Mouse (Mus musculus): Measurements from ENCODE around the gene Orc5. TPM values are rescaled to one million over a fixed set of nuclear protein-coding genes. Genes with fewer than 3 reads are reported as not detected.
A peak's percentile ranks its signal among the peaks of the same experiment; 100 is the strongest.

Gene Orc5
- total RNA-seq (2017): 20.5 and 22.0 TPM in 2 replicates

DNA sequence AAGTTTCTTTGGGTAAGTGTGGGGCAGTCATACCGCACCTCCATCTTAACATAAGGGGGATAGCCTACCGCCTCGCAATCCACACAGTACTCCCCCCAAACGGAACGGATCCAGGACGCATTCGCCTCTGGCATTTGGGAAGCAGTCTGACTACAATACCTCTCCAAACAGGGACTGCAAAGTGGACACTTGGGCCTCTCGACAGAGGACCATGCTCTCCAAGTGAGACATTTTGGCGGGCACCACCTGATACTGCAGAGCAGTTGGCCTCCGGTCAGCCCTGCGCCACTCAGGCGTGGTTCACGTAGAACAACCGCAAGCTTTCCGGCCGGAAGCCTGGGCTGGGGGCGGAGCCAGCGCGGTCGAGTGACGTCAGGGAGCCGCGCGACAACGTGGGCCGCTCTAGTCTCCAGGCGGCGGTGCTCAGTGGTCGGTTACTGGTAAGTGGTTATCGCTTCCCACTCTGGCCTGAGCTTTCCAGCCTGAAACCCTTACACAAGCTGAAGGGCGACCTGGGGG lies at the start of gene Orc5:
TSS of gene Orc5 (minus strand) at position 397 of the 519 bp plus-strand sequence.
- peak; percentile 97 for ATAC-seq (ENCODE audit: extremely low read depth, insufficient number of reproducible peaks, low FRiP score, poor library complexity, severe bottlenecking)

DNA sequence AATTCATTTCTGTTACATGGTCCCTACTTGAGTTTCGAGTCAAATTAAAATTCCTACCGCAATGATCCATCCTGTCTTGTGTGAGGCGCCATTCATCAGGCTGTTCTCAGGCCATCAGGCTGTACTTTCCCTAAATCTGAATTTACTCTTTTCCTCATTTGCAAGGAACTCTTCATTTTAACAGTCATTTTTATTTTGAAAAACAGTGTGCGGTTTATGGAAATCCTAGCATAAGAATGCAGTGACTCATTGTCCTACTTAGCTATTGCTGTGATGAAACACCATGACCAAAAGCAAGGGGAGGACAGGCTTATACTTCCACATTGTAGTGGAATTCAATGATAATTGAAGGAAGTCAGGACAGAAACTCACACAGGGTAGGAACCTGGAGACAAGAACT lies 46.8 kb upstream of the Orc5 start:
- no peak for ATAC-seq (ENCODE audit: extremely low read depth, insufficient number of reproducible peaks, low FRiP score, poor library complexity, severe bottlenecking)

GRCm38 (mm10) chr5:22589370-22589966 lies 39.2 kb upstream of the Orc5 start:
- no peak for ATAC-seq (ENCODE audit: extremely low read depth, insufficient number of reproducible peaks, low FRiP score, poor library complexity, severe bottlenecking)

GRCm38 (mm10) chr5:22587492-22587891 lies 37.3 kb upstream of the Orc5 start:
- no peak for ATAC-seq (ENCODE audit: extremely low read depth, insufficient number of reproducible peaks, low FRiP score, poor library complexity, severe bottlenecking)

- no peak for ATAC-seq (ENCODE audit: extremely low read depth, insufficient number of reproducible peaks, low FRiP score, poor library complexity, severe bottlenecking)
These were observed 34.3 kb upstream of the Orc5 start for GRCm38 (mm10) chr5:22584556-22584955.

DNA sequence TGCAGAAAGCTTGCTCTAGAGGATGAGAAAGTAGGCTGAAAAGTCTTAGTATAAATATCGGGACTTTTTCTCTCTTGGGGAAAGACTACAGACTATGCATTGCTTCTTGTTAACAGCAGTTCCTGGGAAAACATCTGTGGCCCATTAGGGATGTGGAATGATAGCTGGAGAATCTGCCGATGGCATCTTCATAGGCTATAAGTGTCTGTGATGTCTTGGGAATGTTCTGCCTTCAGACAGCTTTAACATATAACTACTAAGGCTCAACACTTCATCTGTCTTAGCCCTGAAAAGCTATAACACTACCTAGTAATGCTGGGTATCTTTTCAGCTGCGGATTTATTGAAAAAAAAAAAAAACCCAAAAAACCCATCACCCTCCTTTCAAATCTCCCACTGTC lies 27.8 kb upstream of the Orc5 start:
- no peak for ATAC-seq (ENCODE audit: extremely low read depth, insufficient number of reproducible peaks, low FRiP score, poor library complexity, severe bottlenecking)

- ATAC-seq (ENCODE audit: extremely low read depth, insufficient number of reproducible peaks, low FRiP score, poor library complexity, severe bottlenecking): no peak
These were observed 24.5 kb upstream of the Orc5 start for GRCm38 (mm10) chr5:22574751-22575150.

DNA sequence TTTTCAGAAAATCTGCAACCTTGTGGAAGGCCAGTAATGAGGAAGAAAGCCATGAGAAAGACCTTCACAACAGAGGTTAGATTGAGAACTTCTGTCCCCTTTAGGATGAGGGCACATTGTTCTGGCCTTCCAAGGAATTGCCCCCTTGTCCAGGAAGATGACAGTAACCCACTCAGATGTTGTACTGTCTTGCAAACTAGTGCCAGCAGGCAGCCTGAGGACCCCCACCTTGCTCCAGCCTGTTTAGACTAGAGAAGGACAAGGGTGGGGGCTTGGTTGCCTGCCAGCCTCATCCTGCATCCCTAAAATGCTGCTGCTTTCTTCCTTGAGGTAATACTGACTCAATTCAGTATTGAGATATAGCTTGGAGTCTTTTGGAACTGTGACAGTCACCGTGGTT lies 23.9 kb upstream of the Orc5 start:
- no peak for ATAC-seq (ENCODE audit: extremely low read depth, insufficient number of reproducible peaks, low FRiP score, poor library complexity, severe bottlenecking)

DNA sequence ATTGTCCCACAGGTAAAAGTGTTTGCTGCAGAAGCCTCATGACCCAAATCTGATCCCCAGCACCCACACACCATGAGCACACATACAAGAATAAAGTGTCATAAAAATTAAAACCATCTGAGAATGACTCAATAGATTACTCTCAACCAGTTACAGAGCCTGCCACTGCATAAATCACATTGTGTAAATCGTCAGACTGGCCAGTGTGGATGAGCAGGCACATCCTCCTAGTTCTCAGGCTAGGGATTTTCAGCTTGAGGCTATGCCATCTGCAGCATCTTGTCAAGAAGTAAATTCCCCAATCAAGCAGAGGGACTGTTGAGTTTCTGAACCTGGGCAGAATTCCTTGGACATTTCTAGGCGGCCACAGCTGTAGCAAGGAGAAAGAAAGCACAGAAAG lies 23.5 kb upstream of the Orc5 start:
- no peak for ATAC-seq (ENCODE audit: extremely low read depth, insufficient number of reproducible peaks, low FRiP score, poor library complexity, severe bottlenecking)

DNA sequence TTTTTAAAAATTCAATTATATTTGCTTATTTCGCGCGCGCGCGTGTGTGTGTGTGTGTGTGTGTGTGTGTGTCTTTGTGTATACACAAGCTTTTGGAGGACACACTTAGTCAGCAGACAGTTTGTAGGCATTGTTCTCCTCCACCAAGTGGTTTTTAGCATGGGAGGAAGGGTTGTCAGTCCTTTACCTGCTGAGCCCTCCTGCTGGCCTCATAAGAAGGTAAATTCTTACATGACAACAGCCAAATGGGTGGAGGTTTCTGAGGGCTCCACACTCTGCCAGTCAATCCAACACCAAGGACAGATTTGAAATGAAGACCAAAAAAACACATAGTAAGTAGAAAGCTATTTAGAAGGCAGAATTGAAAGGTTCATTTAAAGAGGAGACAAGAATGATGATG lies 22.7 kb upstream of the Orc5 start:
- ATAC-seq (ENCODE audit: extremely low read depth, insufficient number of reproducible peaks, low FRiP score, poor library complexity, severe bottlenecking): no peak

- ATAC-seq (ENCODE audit: extremely low read depth, insufficient number of reproducible peaks, low FRiP score, poor library complexity, severe bottlenecking): no peak
These were observed 22.2 kb upstream of the Orc5 start for GRCm38 (mm10) chr5:22572456-22572855.

DNA sequence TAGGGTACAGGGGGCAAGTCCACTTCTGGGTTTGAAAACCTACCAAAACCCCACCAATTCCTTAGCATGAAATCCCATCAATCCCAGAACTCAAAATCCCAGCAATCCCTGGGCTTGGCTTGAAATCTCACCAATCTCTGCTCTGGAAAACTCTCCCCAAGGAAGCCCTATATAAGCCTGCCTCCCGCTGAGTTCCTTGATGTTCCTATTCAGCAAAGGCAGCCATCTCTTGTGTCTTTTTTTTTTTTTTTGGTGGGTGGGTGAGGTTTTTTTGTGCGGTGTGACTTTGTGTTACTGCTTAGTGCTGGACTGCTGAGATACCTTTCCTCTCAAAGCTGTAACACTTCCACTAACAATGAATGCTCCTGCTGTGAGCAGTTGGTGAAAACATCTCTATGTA lies 15.5 kb upstream of the Orc5 start:
- ATAC-seq (ENCODE audit: extremely low read depth, insufficient number of reproducible peaks, low FRiP score, poor library complexity, severe bottlenecking): no peak

GRCm38 (mm10) chr5:22559801-22560200 lies 9.6 kb upstream of the Orc5 start:
- no peak for ATAC-seq (ENCODE audit: extremely low read depth, insufficient number of reproducible peaks, low FRiP score, poor library complexity, severe bottlenecking)

DNA sequence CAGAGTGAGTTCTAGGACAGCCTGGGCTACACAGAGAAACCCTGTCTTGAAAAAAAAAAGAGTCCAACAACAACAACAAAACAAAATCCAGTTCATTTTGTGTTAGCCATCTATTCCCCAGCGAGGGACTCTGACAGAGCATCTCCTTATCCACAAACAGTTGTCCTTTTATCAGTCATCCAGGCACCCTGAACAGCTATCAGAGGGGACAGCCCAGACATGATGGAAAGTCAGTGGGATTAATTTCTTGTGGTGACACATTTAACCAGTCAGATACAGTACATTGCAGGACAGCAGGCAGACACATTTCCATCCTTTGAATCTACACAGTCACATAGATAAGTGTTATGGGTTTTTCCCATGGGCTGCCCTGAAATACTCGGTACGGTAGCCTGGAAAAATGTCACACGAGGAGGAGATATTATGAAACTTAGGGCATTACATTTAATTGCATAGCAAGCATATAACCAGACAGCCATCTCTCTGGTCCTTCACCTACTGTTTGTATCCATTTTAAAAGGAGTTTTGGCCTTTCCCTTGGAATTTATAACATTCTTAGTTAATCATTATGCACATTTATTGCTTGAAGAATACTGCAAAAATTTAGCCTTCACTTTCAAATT lies 7.4 kb upstream of the Orc5 start:
- no peak for ATAC-seq (ENCODE audit: extremely low read depth, insufficient number of reproducible peaks, low FRiP score, poor library complexity, severe bottlenecking)

- no peak for ATAC-seq (ENCODE audit: extremely low read depth, insufficient number of reproducible peaks, low FRiP score, poor library complexity, severe bottlenecking)
These were observed 6.5 kb upstream of the Orc5 start for GRCm38 (mm10) chr5:22556713-22557112.

GRCm38 (mm10) chr5:22552233-22552765 lies 2.1 kb upstream of the Orc5 start:
- no peak for ATAC-seq (ENCODE audit: extremely low read depth, insufficient number of reproducible peaks, low FRiP score, poor library complexity, severe bottlenecking)

DNA sequence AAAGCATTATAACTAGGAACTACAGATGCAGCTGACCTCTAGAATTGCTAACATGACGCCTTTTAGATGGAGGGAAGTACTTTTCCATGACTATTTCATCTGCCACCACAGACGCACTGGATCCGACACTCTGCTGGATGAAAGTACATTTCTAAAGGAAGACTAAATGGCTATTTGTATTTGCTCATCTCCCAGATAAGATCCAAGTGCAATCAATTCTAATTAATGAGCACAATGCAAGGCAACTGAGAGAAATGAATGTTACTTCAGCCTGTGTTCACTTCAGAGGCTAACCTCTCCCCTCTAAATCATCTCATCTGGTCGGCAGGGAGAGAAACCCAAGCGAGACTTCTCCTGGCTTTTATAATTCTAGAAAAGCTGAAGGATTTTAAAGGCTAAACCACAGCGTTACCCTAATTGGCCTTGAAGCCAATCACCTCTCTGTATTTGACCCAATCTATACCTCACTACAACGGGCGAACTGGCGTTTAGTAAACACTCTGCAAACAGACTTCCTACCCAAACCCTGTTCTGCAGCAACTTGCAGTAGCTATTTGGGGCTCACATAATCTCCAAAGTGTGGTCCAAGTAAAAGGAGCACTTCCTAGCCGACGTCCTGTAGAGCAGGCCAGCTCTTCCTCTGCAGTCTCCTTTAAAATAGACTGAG lies 730 bp downstream of the Orc5 start:
- no peak for ATAC-seq (ENCODE audit: extremely low read depth, insufficient number of reproducible peaks, low FRiP score, poor library complexity, severe bottlenecking)

DNA sequence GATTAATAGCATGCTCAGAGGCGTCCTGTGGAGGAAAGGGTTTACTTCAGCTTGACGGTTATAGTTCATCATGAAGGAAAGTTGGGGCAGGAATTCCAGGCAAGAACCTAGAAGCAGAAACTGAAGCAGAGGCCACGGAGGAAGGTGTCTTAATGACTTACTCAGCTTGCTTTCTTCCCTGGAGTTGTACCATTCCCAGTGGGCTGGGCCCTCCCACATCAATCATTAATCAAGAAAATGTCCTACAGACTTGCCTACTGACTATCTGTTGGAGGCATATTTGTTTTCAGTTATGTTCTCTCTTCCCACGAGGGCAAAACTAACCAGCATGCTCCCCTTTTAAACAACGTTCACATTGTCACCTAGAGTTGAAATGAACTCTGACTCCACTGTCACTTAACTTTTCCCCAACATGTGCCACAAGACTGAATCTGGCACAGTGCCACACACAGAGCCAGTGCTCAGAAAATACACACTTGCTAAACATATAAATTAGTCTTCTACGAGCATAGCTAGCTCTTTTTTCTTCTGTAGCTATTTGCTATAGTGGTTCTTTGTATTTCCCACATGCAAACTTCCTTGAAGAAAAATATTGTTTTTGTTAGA lies 1.6 kb downstream of the Orc5 start:
- no peak for ATAC-seq (ENCODE audit: extremely low read depth, insufficient number of reproducible peaks, low FRiP score, poor library complexity, severe bottlenecking)

GRCm38 (mm10) chr5:22546536-22546935 lies 3.7 kb downstream of the Orc5 start:
- no peak for ATAC-seq (ENCODE audit: extremely low read depth, insufficient number of reproducible peaks, low FRiP score, poor library complexity, severe bottlenecking)

- no peak for ATAC-seq (ENCODE audit: extremely low read depth, insufficient number of reproducible peaks, low FRiP score, poor library complexity, severe bottlenecking)
These were observed 4.9 kb downstream of the Orc5 start for GRCm38 (mm10) chr5:22545305-22545704.
